Mouse (Mus musculus) layer of hippocampus, adult 9-10 months (tissue): ENCODE data around the gene Slc7a12.

Source experiments
- DNase-seq: peaks from one replicate; pipeline ENCODE4 v3.0.0; 2022; ENCODE audit warnings: low spot score

Gene Slc7a12

DNA sequence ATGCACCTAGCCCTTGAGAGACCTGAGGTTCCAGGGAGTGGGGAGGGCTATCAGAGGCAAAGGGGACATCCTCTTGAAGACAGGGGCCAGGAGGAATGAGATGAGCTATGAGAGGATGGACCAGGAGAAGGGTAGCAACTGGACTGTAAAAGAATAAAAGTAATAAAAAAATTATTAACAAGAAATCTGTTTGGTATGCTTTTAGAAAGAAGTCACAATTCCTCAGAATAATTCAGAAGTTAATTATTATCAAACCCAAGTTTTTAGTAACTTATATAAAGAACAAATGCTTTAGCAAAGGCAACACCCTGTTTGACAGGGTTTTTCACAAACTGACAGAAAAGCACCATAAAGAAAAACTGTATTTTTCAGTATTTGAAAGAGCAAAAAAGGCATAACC is at the start of gene Slc7a12:
Slc7a12 (plus strand) TSS at position 301 of the 400 bp plus-strand sequence.
- DNase-seq = no peak

DNA sequence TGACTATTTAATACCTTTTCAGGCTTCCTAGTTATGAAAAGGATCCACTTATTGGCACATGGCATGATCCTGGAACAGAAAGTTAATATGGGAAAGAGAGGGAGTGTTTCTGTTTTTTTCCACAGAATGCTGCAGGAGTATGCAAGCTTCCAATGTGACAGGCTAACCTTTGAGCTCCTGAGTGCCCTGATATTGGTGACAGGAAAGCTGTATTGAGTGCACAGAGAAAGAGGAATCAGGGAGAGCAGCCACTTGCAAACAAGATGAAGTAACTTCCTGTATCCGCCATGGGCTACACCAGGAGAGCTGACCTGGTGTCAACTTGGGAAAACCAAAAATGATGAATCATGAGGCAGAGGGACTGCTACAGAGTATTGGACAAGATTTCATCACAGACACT is 48.1 kb upstream of the Slc7a12 start:
- no peak for DNase-seq

DNA sequence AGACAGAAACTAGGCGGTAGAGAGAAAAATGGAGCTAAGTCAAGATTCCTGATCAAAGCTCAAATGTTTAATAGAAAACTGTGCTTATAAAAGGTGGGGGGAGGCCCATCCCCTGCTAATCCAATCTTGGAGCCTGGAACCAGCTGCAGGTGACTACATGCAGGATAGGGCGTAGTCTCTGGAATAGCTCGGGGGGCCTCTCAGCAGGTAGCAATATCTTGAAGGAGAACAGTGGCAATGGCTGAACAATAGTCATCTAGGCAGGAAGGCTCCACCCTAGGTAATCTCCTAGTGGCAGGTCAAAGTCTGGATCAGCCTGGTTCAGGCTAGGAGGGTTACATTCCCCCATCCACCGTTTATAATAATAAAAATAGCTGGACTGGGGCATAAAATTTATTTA is 34.5 kb upstream of the Slc7a12 start:
- DNase-seq = no peak

- DNase-seq = no peak
Measured at GRCm38 (mm10) chr3:14446691-14447090, 33.8 kb upstream of the Slc7a12 start.
